Mouse (Mus musculus) neural tube, embryonic 14.5 days (tissue): ENCODE results near the gene Mrpl1. TPM values are rescaled to one million over a fixed set of nuclear protein-coding genes. Genes with fewer than 3 reads are reported as not detected.
A peak's percentile ranks its signal among the peaks of the same experiment; 100 is the strongest.

Experiments used
- ATAC-seq: fragments of 200-750 bp; cut with Nextera tagmentation; 2 replicates; pipeline ENCODE4 v1.8.0; 2017; ENCODE audit warnings: low read depth, mild to moderate bottlenecking, moderate TSS enrichment, moderate library complexity
- H3K27ac ChIP-seq: fragments of 300-500 bp; sonication (generic); 2 replicates; pipeline ENCODE4 v1.5.1; 2014; ENCODE audit warnings: low read depth, mild to moderate bottlenecking, control low read depth, low read length, moderate library complexity, mixed read lengths
- H3K27me3 ChIP-seq: fragments of 300-500 bp; sonication (generic); 2 replicates; pipeline ENCODE4 v1.6.1; 2014; ENCODE audit warnings: low read length; ENCODE audit not compliant: control insufficient read depth, insufficient read depth
- H3K36me3 ChIP-seq: fragments of 300-500 bp; sonication (generic); 2 replicates; pipeline ENCODE4 v1.6.1; 2014; ENCODE audit warnings: low read length, mixed read lengths; ENCODE audit not compliant: control insufficient read depth, insufficient read depth
- H3K4me1 ChIP-seq: fragments of 300-500 bp; sonication (generic); 2 replicates; pipeline ENCODE4 v1.6.1; 2014; ENCODE audit warnings: low read length; ENCODE audit not compliant: control insufficient read depth, insufficient read depth
- H3K4me2 ChIP-seq: fragments of 300-500 bp; sonication (generic); 2 replicates; pipeline ENCODE4 v1.6.1; 2014; ENCODE audit warnings: mild to moderate bottlenecking, low read depth, low read length, control low read depth
- H3K4me3 ChIP-seq: fragments of 300-500 bp; sonication (generic); 2 replicates; pipeline ENCODE4 v1.5.1; 2014; ENCODE audit warnings: low read depth, low read length, control low read depth, mixed read lengths
- H3K9ac ChIP-seq: fragments of 300-500 bp; sonication (generic); replicated peaks from 2 replicates; pipeline ENCODE4 v1.6.1; 2014; ENCODE audit warnings: low read depth, mild to moderate bottlenecking, control low read depth, low read length, mixed read lengths
- H3K9me3 ChIP-seq: fragments of 300-500 bp; sonication (generic); 2 replicates; pipeline ENCODE4 v1.6.1; 2016; ENCODE audit warnings: low read length; ENCODE audit not compliant: control insufficient read depth
- WGBS: fragments of 180-500 bp; shearing (Covaris S2); extraction: QIAGEN DNeasy Blood & Tissue Kit; methylation state at CpG from one replicate; pipeline ENCODE4 v1.1.7; 2014; 5-methylcytosine and 5-hydroxymethylcytosine counted together
- polyA plus RNA-seq: library from polyadenylated mRNA; unstranded; fragments of >200 nt; fragmentation: Nextera tagmentation; extraction: Ambion mirVana; gene quantifications from 2 replicates; pipeline ENCODE4 v1.2.1, GENCODE M21; 2014

Mrpl1 gene
- polyA plus RNA-seq, 1 experiment from 2014 or later: 17.7 TPM

- no peak overlapping the region for H3K9ac ChIP-seq
- no peaks in the 10 kb centered on the region for H3K9me3 ChIP-seq
- H3K36me3 ChIP-seq: no peaks in the 10 kb centered on the region
- H3K27ac ChIP-seq: no peak overlapping the region
- no peaks in the 10 kb centered on the region for H3K27me3 ChIP-seq
- H3K4me3 ChIP-seq: no peak overlapping the region
- H3K4me2 ChIP-seq: no peak overlapping the region
- WGBS: 82% methylated on average over 6 of the region's 6 CpGs
- ATAC-seq: no peak
- H3K4me1 ChIP-seq: no peaks in the 10 kb centered on the region
Observed at GRCm38 (mm10) chr5:96198271-96198670, 11.0 kb upstream of the Mrpl1 start.

GRCm38 (mm10) chr5:96200269-96200668, 9.0 kb upstream of the Mrpl1 start:
- H3K9ac ChIP-seq: no peak overlapping the region
- 82% methylated on average over 3 of the region's 3 CpGs for WGBS
- no peak overlapping the region for H3K27ac ChIP-seq
- H3K4me3 ChIP-seq: no peak overlapping the region
- no peaks in the 10 kb centered on the region for H3K36me3 ChIP-seq
- H3K9me3 ChIP-seq: no peaks in the 10 kb centered on the region
- no peak overlapping the region for H3K4me2 ChIP-seq
- H3K4me1 ChIP-seq: no peaks in the 10 kb centered on the region
- no peaks in the 10 kb centered on the region for H3K27me3 ChIP-seq
- no peak for ATAC-seq

- Histone ChIP-seq H3K27ac (no peak overlapping the region), H3K27me3 (no peaks in the 10 kb centered on the region), H3K4me2 (no peak overlapping the region), H3K4me3 (no peak overlapping the region), H3K9me3 (no peaks in the 10 kb centered on the region), H3K9ac (no peak overlapping the region), H3K36me3 (no peaks in the 10 kb centered on the region), H3K4me1 (no peaks in the 10 kb centered on the region)
- WGBS: 83% methylated on average over 10 of the region's 10 CpGs
- no peak for ATAC-seq
Observed at GRCm38 (mm10) chr5:96201462-96202154, 7.7 kb upstream of the Mrpl1 start.

GRCm38 (mm10) chr5:96206897-96207296, 2.4 kb upstream of the Mrpl1 start:
- H3K4me1 ChIP-seq: peaks cover 7% of the 10 kb centered on the region; the same call in 1 of the 2 replicates
- ATAC-seq: no peak
- no peak overlapping the region for H3K4me2 ChIP-seq
- 54% methylated on average over 2 of the region's 2 CpGs for WGBS
- H3K27ac ChIP-seq: no peak overlapping the region
- H3K9ac ChIP-seq: no peak overlapping the region
- H3K36me3 ChIP-seq: no peaks in the 10 kb centered on the region
- H3K27me3 ChIP-seq: no peaks in the 10 kb centered on the region
- no peaks in the 10 kb centered on the region for H3K9me3 ChIP-seq
- H3K4me3 ChIP-seq: no peak overlapping the region

GRCm38 (mm10) chr5:96207531-96207930, 1.8 kb upstream of the Mrpl1 start:
- Histone ChIP-seq H3K27ac (no peak overlapping the region), H3K4me2 (no peak overlapping the region), H3K27me3 (no peaks in the 10 kb centered on the region), H3K9ac (no peak overlapping the region), H3K36me3 (no peaks in the 10 kb centered on the region), H3K4me3 (no peak overlapping the region), H3K9me3 (no peaks in the 10 kb centered on the region), H3K4me1 (peaks cover 7% of the 10 kb centered on the region; the same call in 1 of the 2 replicates)
- no peak for ATAC-seq
- 59% methylated on average over 2 of the region's 2 CpGs for WGBS

GRCm38 (mm10) chr5:96208543-96208942, 750 bp upstream of the Mrpl1 start:
- H3K27me3 ChIP-seq: no peaks in the 10 kb centered on the region
- WGBS: 76% methylated on average over 4 of the region's 4 CpGs
- no peaks in the 10 kb centered on the region for H3K36me3 ChIP-seq
- peaks cover 7% of the 10 kb centered on the region; the same call in 1 of the 2 replicates for H3K4me1 ChIP-seq
- H3K4me2 ChIP-seq: no peak overlapping the region
- no peak overlapping the region for H3K9ac ChIP-seq
- H3K9me3 ChIP-seq: no peaks in the 10 kb centered on the region
- no peak for ATAC-seq
- H3K27ac ChIP-seq: no peak overlapping the region
- no peak overlapping the region for H3K4me3 ChIP-seq

- Histone ChIP-seq H3K27me3 (no peaks in the 10 kb centered on the region), H3K4me2 (peak overlapping the region; percentile 71), H3K9me3 (no peaks in the 10 kb centered on the region), H3K9ac (peak overlapping the region; percentile 61), H3K4me1 (peaks cover 7% of the 10 kb centered on the region; the same call in 1 of the 2 replicates), H3K4me3 (peak overlapping the region; percentile 68), H3K36me3 (no peaks in the 10 kb centered on the region), H3K27ac (peak overlapping the region; percentile 41; the same call in 1 of the 2 replicates)
- WGBS: under 1% methylated on average over 35 of the region's 35 CpGs
- peak; percentile 98 for ATAC-seq
Observed at GRCm38 (mm10) chr5:96209916-96210583, 757 bp downstream of the Mrpl1 start.

- H3K4me1 ChIP-seq: no peaks in the 10 kb centered on the region
- no peak overlapping the region for H3K4me2 ChIP-seq
- H3K27me3 ChIP-seq: no peaks in the 10 kb centered on the region
- no peak for ATAC-seq
- WGBS: 70% methylated on average over 3 of the region's 3 CpGs
- H3K9ac ChIP-seq: no peak overlapping the region
- no peak overlapping the region for H3K27ac ChIP-seq
- H3K4me3 ChIP-seq: no peak overlapping the region
- H3K9me3 ChIP-seq: no peaks in the 10 kb centered on the region
- 0 out of 2 replicates have a peak, but pooled peaks cover 2% of the 10 kb centered on the region for H3K36me3 ChIP-seq
Observed at GRCm38 (mm10) chr5:96218648-96219047, 9.4 kb downstream of the Mrpl1 start.

GRCm38 (mm10) chr5:96219512-96219911, 10.2 kb downstream of the Mrpl1 start:
- Histone ChIP-seq H3K4me2 (no peak overlapping the region), H3K36me3 (peaks cover 7% of the 10 kb centered on the region; the same call in 1 of the 2 replicates), H3K4me3 (no peak overlapping the region), H3K9me3 (no peaks in the 10 kb centered on the region), H3K27ac (no peak overlapping the region), H3K27me3 (no peaks in the 10 kb centered on the region), H3K9ac (no peak overlapping the region), H3K4me1 (no peaks in the 10 kb centered on the region)
- ATAC-seq: no peak
- 81% methylated on average over 4 of the region's 4 CpGs for WGBS
